Mouse (Mus musculus) kidney, adult 2 months (tissue): Measurements from ENCODE around the gene Slc35g2. TPM values are rescaled to one million over a fixed set of nuclear protein-coding genes. Genes with fewer than 3 reads are reported as not detected.

Experiments used
- DNase-seq: peaks from one replicate; pipeline ENCODE4 v3.0.0; 2021
- H3K27ac ChIP-seq: fragments of 200-500 bp; 2 replicates; pipeline ENCODE4 v1.5.1; 2012; ENCODE audit warnings: low read depth, low read length, control low read depth, inconsistent platforms; ENCODE audit not compliant: insufficient read depth
- H3K27me3 ChIP-seq: fragments of 200-500 bp; replicated peaks from 2 replicates; pipeline ENCODE4 v1.6.1; 2012; ENCODE audit warnings: mild to moderate bottlenecking, moderate library complexity, low read length, inconsistent platforms; ENCODE audit not compliant: control insufficient read depth, insufficient read depth
- H3K36me3 ChIP-seq: fragments of 200-500 bp; 2 replicates; pipeline ENCODE4 v1.6.1; 2012; ENCODE audit warnings: mild to moderate bottlenecking, moderate library complexity, low read length, inconsistent platforms; ENCODE audit not compliant: control insufficient read depth, insufficient read depth
- H3K4me1 ChIP-seq: fragments of 200-500 bp; 2 replicates; pipeline ENCODE4 v1.6.1; 2011; ENCODE audit warnings: low read length; ENCODE audit not compliant: control insufficient read depth, insufficient read depth
- H3K4me3 ChIP-seq: fragments of 200-500 bp; 2 replicates; pipeline ENCODE4 v1.5.1; 2011; ENCODE audit warnings: mild to moderate bottlenecking, low read depth, low read length, control low read depth; ENCODE audit not compliant: insufficient read depth
- CTCF ChIP-seq: fragments of 200-500 bp; conservative IDR thresholded peaks from 2 replicates; pipeline ENCODE4 v1.5.1; 2011; ENCODE audit warnings: low read depth, mild to moderate bottlenecking, control low read depth, low read length, moderate library complexity, mixed read lengths; ENCODE audit not compliant: insufficient read depth, insufficient read length
- POLR2A ChIP-seq: fragments of 200-500 bp; IDR thresholded peaks from one replicate; pipeline ENCODE4 v1.6.1; 2011; ENCODE audit warnings: low read depth, low read length, control low read depth
- WGBS: fragments of 180-500 bp; shearing (Covaris S2); methylation state at CpG from one replicate; pipeline ENCODE4 v1.1.7; 2018; 5-methylcytosine and 5-hydroxymethylcytosine counted together
- polyA plus RNA-seq: library from polyadenylated mRNA; depleted of rRNA; stranded (reverse); fragments of >200 nt; gene quantifications from 2 replicates; pipeline ENCODE4 v1.2.3, GENCODE M21; 2012

The Slc35g2 gene
- polyA plus RNA-seq, 1 experiment: 2.3 TPM

GRCm38 (mm10) chr9:100534686-100535085, 36.2 kb downstream of the Slc35g2 start:
- Histone ChIP-seq H3K4me1 (0 out of 2 replicates have a peak, but pooled peaks cover 2% of the 10 kb centered on the region), H3K27ac (no peak overlapping the region), H3K4me3 (no peak overlapping the region), H3K36me3 (no peaks in the 10 kb centered on the region), H3K27me3 (no peaks in the 10 kb centered on the region)
- no peak for DNase-seq
- WGBS: 76% methylated on average over 3 of the region's 3 CpGs
- TF ChIP-seq POLR2A (no peak), CTCF (no peak)

DNA sequence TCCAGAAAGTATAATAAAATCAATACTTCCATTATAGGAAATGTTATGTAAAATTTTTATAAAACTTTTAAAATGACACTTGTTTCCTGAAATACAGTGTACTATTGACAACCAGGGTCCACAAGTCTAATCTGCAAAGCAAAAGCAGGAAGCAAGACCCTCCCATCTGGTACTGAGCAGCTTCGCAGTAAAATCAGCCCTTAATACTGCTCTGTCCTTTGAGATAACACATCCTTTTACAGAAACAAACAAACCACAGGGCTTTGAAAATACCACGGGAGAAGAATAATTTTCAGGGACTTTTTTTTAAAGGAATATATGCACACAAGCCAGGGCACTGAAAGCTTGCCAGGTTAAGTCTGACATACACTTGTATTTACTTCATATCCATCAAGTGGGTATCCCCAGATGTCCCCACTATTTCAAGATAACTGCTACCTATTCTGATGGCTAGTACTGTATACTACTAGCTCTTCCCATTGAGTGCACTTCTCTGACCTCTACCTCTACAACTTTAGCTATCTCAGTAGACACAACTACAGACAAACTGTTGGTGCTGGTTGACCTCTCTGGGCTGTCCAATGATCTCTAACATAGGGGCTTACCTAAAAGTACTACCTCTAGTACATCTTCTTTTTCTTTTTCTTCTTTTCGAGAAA, 37.9 kb downstream of the Slc35g2 start:
- DNase-seq: no peak
- TF ChIP-seq CTCF (no peak), POLR2A (no peak)
- Histone ChIP-seq H3K4me1 (0 out of 2 replicates have a peak, but pooled peaks cover 2% of the 10 kb centered on the region), H3K4me3 (no peak overlapping the region), H3K27ac (no peak overlapping the region), H3K27me3 (no peaks in the 10 kb centered on the region), H3K36me3 (no peaks in the 10 kb centered on the region)
- 62% methylated on average over 3 of the region's 3 CpGs for WGBS

DNA sequence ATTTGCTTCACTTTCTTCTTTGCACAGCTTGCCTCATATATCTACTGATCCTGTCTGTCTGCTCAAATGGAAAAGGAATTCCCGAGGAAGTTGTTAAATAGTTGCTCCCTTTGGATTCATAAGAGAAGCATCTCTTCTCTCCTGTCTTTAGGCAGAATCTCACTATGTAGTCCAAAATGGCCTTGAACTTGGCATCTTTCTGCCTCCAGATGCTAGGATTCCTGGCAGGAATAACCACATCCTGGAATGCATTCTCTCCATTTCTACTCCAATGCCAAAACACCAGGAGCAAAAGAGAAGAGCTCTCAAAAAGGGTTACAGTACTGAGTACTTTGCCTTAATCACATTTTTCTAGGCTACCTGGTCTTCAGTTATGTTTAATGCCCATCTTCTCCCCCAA, 39.6 kb downstream of the Slc35g2 start:
- no peaks in the 10 kb centered on the region for H3K36me3 ChIP-seq
- H3K27ac ChIP-seq: no peak overlapping the region
- TF ChIP-seq POLR2A (no peak), CTCF (no peak)
- no peak for DNase-seq
- 26% methylated on average over 1 of the region's 1 CpGs for WGBS
- H3K27me3 ChIP-seq: no peaks in the 10 kb centered on the region
- 0 out of 2 replicates have a peak, but pooled peaks cover 2% of the 10 kb centered on the region for H3K4me1 ChIP-seq
- H3K4me3 ChIP-seq: no peak overlapping the region

- Histone ChIP-seq H3K27ac (no peak overlapping the region), H3K27me3 (no peaks in the 10 kb centered on the region), H3K4me3 (no peak overlapping the region), H3K4me1 (no peaks in the 10 kb centered on the region; the same call in 1 of the 2 replicates), H3K36me3 (no peaks in the 10 kb centered on the region)
- TF ChIP-seq CTCF: no peak
- no peak for TF ChIP-seq POLR2A
- 76% methylated on average over 2 of the region's 2 CpGs for WGBS
- DNase-seq: no peak
Observed at GRCm38 (mm10) chr9:100525225-100525624, 45.7 kb downstream of the Slc35g2 start.

- H3K36me3 ChIP-seq: no peaks in the 10 kb centered on the region
- H3K4me3 ChIP-seq: no peak overlapping the region
- no peak overlapping the region for H3K27ac ChIP-seq
- no peaks in the 10 kb centered on the region; the same call in 1 of the 2 replicates for H3K4me1 ChIP-seq
- TF ChIP-seq POLR2A (no peak), CTCF (no peak)
- 46% methylated on average over 2 of the region's 2 CpGs for WGBS
- DNase-seq: no peak
- no peaks in the 10 kb centered on the region for H3K27me3 ChIP-seq
Observed at GRCm38 (mm10) chr9:100522029-100522428, 48.9 kb downstream of the Slc35g2 start.

DNA sequence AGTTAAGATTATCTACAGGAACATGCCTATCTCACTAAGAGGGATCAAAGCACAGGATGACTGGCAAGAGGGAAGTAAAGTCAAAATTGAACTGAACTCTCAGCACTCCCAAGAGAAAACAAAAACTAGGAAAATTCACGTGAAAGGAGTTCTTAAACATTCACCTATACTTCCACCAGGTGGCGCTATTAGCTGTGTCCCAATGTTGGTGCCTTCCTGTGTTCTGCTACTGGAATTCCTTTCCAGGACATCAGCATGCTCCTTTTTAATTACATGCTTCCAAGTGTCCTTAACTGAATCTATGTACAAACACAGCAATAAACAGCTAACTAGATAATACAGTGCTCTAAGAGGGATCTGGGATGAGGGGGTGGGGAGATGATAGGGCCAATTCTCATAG, 50.3 kb downstream of the Slc35g2 start:
- Histone ChIP-seq H3K4me1 (no peaks in the 10 kb centered on the region; the same call in 1 of the 2 replicates), H3K27me3 (no peaks in the 10 kb centered on the region), H3K27ac (no peak overlapping the region), H3K36me3 (no peaks in the 10 kb centered on the region), H3K4me3 (no peak overlapping the region)
- DNase-seq: peak; percentile 80
- TF ChIP-seq POLR2A (no peak), CTCF (peak; percentile 66)
- 0% methylated on average over 2 of the region's 2 CpGs for WGBS

DNA sequence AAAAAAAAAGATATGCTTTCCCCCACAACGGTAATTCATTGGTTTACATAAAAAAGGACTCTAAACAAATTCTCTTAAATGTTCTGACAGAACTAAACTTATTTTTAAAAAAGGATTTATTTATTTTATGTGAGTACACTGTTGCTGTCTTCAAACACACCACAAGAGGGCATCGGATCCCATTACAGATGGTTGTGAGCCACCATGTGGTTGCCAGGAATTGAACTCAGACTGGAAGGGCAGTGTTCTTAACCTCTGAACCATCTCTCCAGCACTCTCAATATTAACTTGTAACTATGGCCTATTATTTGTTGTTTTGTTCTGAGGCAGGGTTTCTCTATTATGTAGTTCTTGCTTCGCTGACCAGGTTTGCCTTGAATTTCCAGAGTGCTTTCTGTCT, 50.9 kb downstream of the Slc35g2 start:
- 86% methylated on average over 3 of the region's 3 CpGs for WGBS
- H3K27me3 ChIP-seq: no peaks in the 10 kb centered on the region
- H3K27ac ChIP-seq: peak overlapping the region; percentile 16; the same call in 1 of the 2 replicates
- no peak for TF ChIP-seq POLR2A
- peak; percentile 27; the same call in 1 of the 2 replicates for TF ChIP-seq CTCF
- no peaks in the 10 kb centered on the region for H3K36me3 ChIP-seq
- H3K4me1 ChIP-seq: no peaks in the 10 kb centered on the region; the same call in 1 of the 2 replicates
- no peak overlapping the region for H3K4me3 ChIP-seq
- DNase-seq: peak; percentile 29
